Mouse (Mus musculus) cerebellum, adult 2 months (tissue): Measurements from ENCODE around the gene Nab1.

Source experiments
- CTCF ChIP-seq: fragments of 200-500 bp; IDR thresholded peaks from 2 replicates; pipeline ENCODE4 v1.5.1; 2011; ENCODE audit warnings: low read depth, mild to moderate bottlenecking, control low read depth, low read length, moderate library complexity, borderline replicate concordance; ENCODE audit not compliant: insufficient read depth
- POLR2A ChIP-seq: fragments of 200-500 bp; IDR thresholded peaks from 2 replicates; pipeline ENCODE4 v1.6.1; 2011; ENCODE audit warnings: low read length, control low read depth, borderline replicate concordance; ENCODE audit not compliant: insufficient read depth

GRCm38 (mm10) chr1:52421623-52422022 is 78.9 kb downstream of the Nab1 start:
- TF ChIP-seq POLR2A (no peak), CTCF (no peak)
